Mouse (Mus musculus): ENCODE measurements around the gene Zp2. TPM values are rescaled to one million over a fixed set of nuclear protein-coding genes. Genes with fewer than 3 reads are reported as not detected.
A peak's percentile ranks its signal among the peaks of the same experiment; 100 is the strongest.

The Zp2 gene
- polyA plus RNA-seq, 1 experiment = not detected

- Histone ChIP-seq H3K36me3 (ENCODE audit: control insufficient read depth, insufficient read depth, low read length) (no peaks in the 10 kb centered on the region), H3K27ac (ENCODE audit: control insufficient read depth, insufficient read depth, low read depth, low read length) (no peak overlapping the region), H3K27me3 (ENCODE audit: control insufficient read depth, insufficient read depth, low read length) (no peaks in the 10 kb centered on the region), H3K4me1 (ENCODE audit: control insufficient read depth, insufficient read depth, low read length) (no peaks in the 10 kb centered on the region), H3K4me3 (ENCODE audit: control insufficient read depth, low read depth, low read length) (no peak overlapping the region)
- TF ChIP-seq CTCF (IDR thresholded peaks at IDR 0.05; ENCODE audit: control insufficient read depth, insufficient read depth, insufficient replicate concordance, low read depth, low read length) = no peak
Measured at GRCm38 (mm10) chr7:120109676-120110075, 35.4 kb downstream of the Zp2 start.

DNA sequence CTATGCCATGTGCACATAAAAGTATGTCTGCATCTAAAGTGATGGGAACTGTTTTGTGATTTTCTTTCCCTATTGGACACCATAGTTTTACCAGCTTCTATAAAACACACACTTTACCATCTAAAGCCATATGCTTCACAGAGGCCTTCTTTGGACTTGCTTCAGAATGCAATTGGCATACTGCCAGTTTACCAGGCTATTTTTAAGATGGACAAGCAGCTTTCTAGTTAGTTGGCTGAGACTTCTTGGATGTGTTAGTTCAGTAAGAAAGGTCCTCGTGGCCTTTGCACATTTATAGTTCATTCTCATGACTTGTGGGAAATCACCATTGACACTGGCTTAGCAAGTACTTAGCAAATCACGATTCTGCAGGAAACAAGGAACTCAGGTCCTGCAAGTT, 38.7 kb downstream of the Zp2 start:
- no peak for TF ChIP-seq POLR2A (IDR thresholded peaks at IDR 0.05; ENCODE audit: control insufficient read depth, low read depth, low read length)
- TF ChIP-seq CTCF (IDR thresholded peaks at IDR 0.05; ENCODE audit: control insufficient read depth, insufficient read depth, insufficient replicate concordance, low read depth, low read length) = no peak
- H3K4me1 ChIP-seq (ENCODE audit: control insufficient read depth, insufficient read depth, low read length) = peaks cover 18% of the 10 kb centered on the region
- no peaks in the 10 kb centered on the region for H3K27me3 ChIP-seq (ENCODE audit: control insufficient read depth, insufficient read depth, low read length)
- no peak overlapping the region for H3K4me3 ChIP-seq (ENCODE audit: control insufficient read depth, low read depth, low read length)
- no peak overlapping the region for H3K27ac ChIP-seq (ENCODE audit: control insufficient read depth, insufficient read depth, low read depth, low read length)
- H3K36me3 ChIP-seq (ENCODE audit: control insufficient read depth, insufficient read depth, low read length) = no peaks in the 10 kb centered on the region

GRCm38 (mm10) chr7:120104975-120105374, 40.1 kb downstream of the Zp2 start:
- no peaks in the 10 kb centered on the region for H3K27me3 ChIP-seq (ENCODE audit: control insufficient read depth, insufficient read depth, low read length)
- peaks cover 18% of the 10 kb centered on the region for H3K4me1 ChIP-seq (ENCODE audit: control insufficient read depth, insufficient read depth, low read length)
- no peak overlapping the region for H3K4me3 ChIP-seq (ENCODE audit: control insufficient read depth, low read depth, low read length)
- no peaks in the 10 kb centered on the region for H3K36me3 ChIP-seq (ENCODE audit: control insufficient read depth, insufficient read depth, low read length)
- no peak overlapping the region for H3K27ac ChIP-seq (ENCODE audit: control insufficient read depth, insufficient read depth, low read depth, low read length)
- TF ChIP-seq POLR2A (IDR thresholded peaks at IDR 0.05; ENCODE audit: control insufficient read depth, low read depth, low read length) (no peak), CTCF (IDR thresholded peaks at IDR 0.05; ENCODE audit: control insufficient read depth, insufficient read depth, insufficient replicate concordance, low read depth, low read length) (no peak)

- TF ChIP-seq POLR2A (IDR thresholded peaks at IDR 0.05; ENCODE audit: control insufficient read depth, low read depth, low read length) (0 out of 2 replicates have a peak, but pooled peaks have one; percentile 36), CTCF (IDR thresholded peaks at IDR 0.05; ENCODE audit: control insufficient read depth, insufficient read depth, insufficient replicate concordance, low read depth, low read length) (no peak)
- Histone ChIP-seq H3K27ac (ENCODE audit: control insufficient read depth, insufficient read depth, low read depth, low read length) (peak overlapping the region; percentile 80), H3K27me3 (ENCODE audit: control insufficient read depth, insufficient read depth, low read length) (no peaks in the 10 kb centered on the region), H3K4me1 (ENCODE audit: control insufficient read depth, insufficient read depth, low read length) (peaks cover 18% of the 10 kb centered on the region), H3K4me3 (ENCODE audit: control insufficient read depth, low read depth, low read length) (peak overlapping the region; percentile 76), H3K36me3 (ENCODE audit: control insufficient read depth, insufficient read depth, low read length) (no peaks in the 10 kb centered on the region)
Measured at GRCm38 (mm10) chr7:120103019-120103567, 42.0 kb downstream of the Zp2 start.

- TF ChIP-seq CTCF (IDR thresholded peaks at IDR 0.05; ENCODE audit: control insufficient read depth, insufficient read depth, insufficient replicate concordance, low read depth, low read length) = peak; percentile 15; the same call in 1 of the 2 replicates
- peak; percentile 36; the same call in 1 of the 2 replicates for TF ChIP-seq POLR2A (IDR thresholded peaks at IDR 0.05; ENCODE audit: control insufficient read depth, low read depth, low read length)
- no peaks in the 10 kb centered on the region for H3K27me3 ChIP-seq (ENCODE audit: control insufficient read depth, insufficient read depth, low read length)
- no peaks in the 10 kb centered on the region for H3K36me3 ChIP-seq (ENCODE audit: control insufficient read depth, insufficient read depth, low read length)
- peaks cover 20% of the 10 kb centered on the region for H3K4me1 ChIP-seq (ENCODE audit: control insufficient read depth, insufficient read depth, low read length)
- peak within 1 kb of the TSS; percentile 76 for H3K4me3 ChIP-seq (ENCODE audit: control insufficient read depth, low read depth, low read length)
- H3K27ac ChIP-seq (ENCODE audit: control insufficient read depth, insufficient read depth, low read depth, low read length) = peak within 1 kb of the TSS; percentile 80
Measured at GRCm38 (mm10) chr7:120102164-120102972, 42.7 kb downstream of the Zp2 start, which contains the start of gene Tmem159. Tmem159 (plus strand) TSS chr7:120102353.

DNA sequence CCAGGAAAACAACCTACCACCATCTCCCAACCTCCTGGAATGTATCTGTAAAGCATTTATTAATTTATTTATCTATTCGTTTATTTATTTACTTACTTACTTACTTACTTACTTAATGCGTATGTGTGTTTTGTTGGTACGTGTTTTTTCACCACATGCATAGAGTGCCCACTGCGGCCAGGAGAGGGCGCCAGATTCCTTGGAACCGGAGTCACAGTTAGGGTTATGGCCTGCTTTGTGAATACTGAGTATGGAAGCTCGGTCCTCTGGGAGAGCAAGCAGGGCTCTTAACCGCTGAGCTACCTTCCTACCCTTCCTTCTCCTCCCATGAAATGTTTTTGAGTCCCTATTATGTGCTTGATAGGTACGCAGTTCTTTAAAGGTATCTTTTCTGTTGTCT, 46.7 kb downstream of the Zp2 start:
- H3K4me3 ChIP-seq (ENCODE audit: control insufficient read depth, low read depth, low read length) = no peak overlapping the region

DNA sequence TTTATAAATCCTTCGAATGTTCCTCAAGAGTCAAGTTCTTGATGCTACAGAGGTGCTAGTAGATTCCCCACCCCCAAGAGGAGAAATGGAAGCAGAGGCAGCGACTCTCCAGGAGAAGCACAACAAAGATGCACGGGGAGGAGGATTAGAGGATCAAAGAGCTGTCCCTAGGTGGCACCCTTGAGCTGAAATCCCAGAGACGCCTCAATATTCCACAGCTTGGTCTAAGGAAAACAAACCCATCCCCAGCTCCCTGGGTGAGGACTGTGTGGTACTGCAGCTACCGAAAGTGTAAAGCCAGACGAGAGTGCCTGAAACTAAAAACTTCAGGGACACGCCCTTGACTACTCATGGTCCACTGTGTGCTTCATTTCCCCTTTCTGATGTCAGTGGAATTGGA, 47.2 kb downstream of the Zp2 start:
- H3K27me3 ChIP-seq (ENCODE audit: control insufficient read depth, insufficient read depth, low read length) = no peaks in the 10 kb centered on the region
- H3K36me3 ChIP-seq (ENCODE audit: control insufficient read depth, insufficient read depth, low read length) = no peaks in the 10 kb centered on the region
- H3K4me3 ChIP-seq (ENCODE audit: control insufficient read depth, low read depth, low read length) = no peak overlapping the region
- H3K27ac ChIP-seq (ENCODE audit: control insufficient read depth, insufficient read depth, low read depth, low read length) = no peak overlapping the region
- peaks cover 12% of the 10 kb centered on the region for H3K4me1 ChIP-seq (ENCODE audit: control insufficient read depth, insufficient read depth, low read length)
- TF ChIP-seq CTCF (IDR thresholded peaks at IDR 0.05; ENCODE audit: control insufficient read depth, insufficient read depth, insufficient replicate concordance, low read depth, low read length) (peak; percentile 37; the same call in 1 of the 2 replicates), POLR2A (IDR thresholded peaks at IDR 0.05; ENCODE audit: control insufficient read depth, low read depth, low read length) (no peak)

More for the DNA sequence above, 46.7 kb downstream of the Zp2 start:
- TF ChIP-seq POLR2A (IDR thresholded peaks at IDR 0.05; ENCODE audit: control insufficient read depth, low read depth, low read length) = no peak
- peak; percentile 93; the same call in 1 of the 2 replicates for TF ChIP-seq CTCF (IDR thresholded peaks at IDR 0.05; ENCODE audit: control insufficient read depth, insufficient read depth, insufficient replicate concordance, low read depth, low read length)
- Histone ChIP-seq H3K27me3 (ENCODE audit: control insufficient read depth, insufficient read depth, low read length) (no peaks in the 10 kb centered on the region), H3K4me1 (ENCODE audit: control insufficient read depth, insufficient read depth, low read length) (peaks cover 18% of the 10 kb centered on the region), H3K36me3 (ENCODE audit: control insufficient read depth, insufficient read depth, low read length) (no peaks in the 10 kb centered on the region), H3K27ac (ENCODE audit: control insufficient read depth, insufficient read depth, low read depth, low read length) (no peak overlapping the region)

All from testis, adult 2 months (tissue).